Mouse (Mus musculus): ENCODE results near the gene Tmem236. TPM values are rescaled to one million over a fixed set of nuclear protein-coding genes. Genes with fewer than 3 reads are reported as not detected.

Tmem236 gene
- polyA plus RNA-seq, 1 experiment from 2014 or later = 0.18 TPM

DNA sequence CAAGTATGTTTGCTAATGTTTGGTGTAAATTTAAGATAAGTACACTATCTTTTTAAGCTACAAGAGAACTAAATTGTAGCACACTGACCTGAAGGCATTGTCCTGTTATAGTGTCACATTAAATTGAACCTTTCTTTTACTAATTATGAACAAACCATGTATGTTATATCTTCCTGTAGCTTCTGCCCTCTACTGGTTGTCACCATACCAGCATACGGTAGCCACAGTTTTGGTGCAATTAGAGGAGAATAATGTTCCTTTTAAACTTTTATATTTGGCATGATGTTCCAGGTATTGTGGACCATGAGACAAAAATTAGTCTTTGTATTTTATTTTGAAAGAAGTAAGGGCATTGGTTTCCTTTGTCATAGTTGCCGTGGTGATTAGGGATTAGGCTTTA lies 27.4 kb upstream of the Tmem236 start:
- H3K9ac ChIP-seq (ENCODE audit: low read depth, low read length) = no peak overlapping the region
- H3K4me3 ChIP-seq (ENCODE audit: low read depth, low read length) = no peak overlapping the region
- no peaks in the 10 kb centered on the region for H3K9me3 ChIP-seq (replicated peaks; ENCODE audit: control insufficient read depth, low read length)
- peaks cover 14% of the 10 kb centered on the region for H3K36me3 ChIP-seq (ENCODE audit: control insufficient read depth, insufficient read depth)
- 80% methylated on average over 2 of the region's 2 CpGs for WGBS (ENCODE audit: insufficient replicate concordance)
- H3K27ac ChIP-seq (ENCODE audit: low read length) = no peak overlapping the region
- H3K27me3 ChIP-seq (ENCODE audit: control insufficient read depth, insufficient read depth, low read depth, low read length) = no peaks in the 10 kb centered on the region
- H3K4me2 ChIP-seq (ENCODE audit: low read depth, low read length) = no peak overlapping the region
- ATAC-seq (ENCODE audit: low read depth) = no peak
- H3K4me1 ChIP-seq (ENCODE audit: control insufficient read depth, low read depth, low read length) = no peaks in the 10 kb centered on the region

DNA sequence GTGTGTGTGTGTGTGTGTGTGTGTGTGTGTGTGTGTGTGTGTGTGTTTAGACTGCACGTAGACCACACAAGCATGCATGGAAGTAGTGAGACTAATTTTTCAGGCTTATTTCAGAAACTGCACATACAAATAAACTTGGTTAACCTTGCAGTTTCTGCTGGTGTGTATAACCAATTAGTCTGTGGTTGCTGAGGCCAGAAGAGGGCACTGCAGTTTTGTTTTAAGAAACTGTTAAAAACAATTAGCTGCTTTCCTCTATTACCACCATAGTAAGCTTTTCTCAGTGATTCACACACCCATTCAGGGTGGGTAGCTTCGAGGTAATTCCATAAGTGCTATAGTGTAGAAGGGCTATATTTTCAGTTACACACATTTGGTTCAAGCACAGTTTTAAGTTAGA lies 23.5 kb upstream of the Tmem236 start:
- Histone ChIP-seq H3K9me3 (replicated peaks; ENCODE audit: control insufficient read depth, low read length) (no peaks in the 10 kb centered on the region), H3K4me1 (ENCODE audit: control insufficient read depth, low read depth, low read length) (no peaks in the 10 kb centered on the region), H3K4me2 (ENCODE audit: low read depth, low read length) (no peak overlapping the region), H3K36me3 (ENCODE audit: control insufficient read depth, insufficient read depth) (0 out of 2 replicates have a peak, but pooled peaks cover 2% of the 10 kb centered on the region), H3K9ac (ENCODE audit: low read depth, low read length) (no peak overlapping the region), H3K27me3 (ENCODE audit: control insufficient read depth, insufficient read depth, low read depth, low read length) (no peaks in the 10 kb centered on the region), H3K27ac (ENCODE audit: low read length) (no peak overlapping the region), H3K4me3 (ENCODE audit: low read depth, low read length) (no peak overlapping the region)
- ATAC-seq (ENCODE audit: low read depth) = no peak
- 72% methylated on average over 2 of the region's 2 CpGs for WGBS (ENCODE audit: insufficient replicate concordance)

DNA sequence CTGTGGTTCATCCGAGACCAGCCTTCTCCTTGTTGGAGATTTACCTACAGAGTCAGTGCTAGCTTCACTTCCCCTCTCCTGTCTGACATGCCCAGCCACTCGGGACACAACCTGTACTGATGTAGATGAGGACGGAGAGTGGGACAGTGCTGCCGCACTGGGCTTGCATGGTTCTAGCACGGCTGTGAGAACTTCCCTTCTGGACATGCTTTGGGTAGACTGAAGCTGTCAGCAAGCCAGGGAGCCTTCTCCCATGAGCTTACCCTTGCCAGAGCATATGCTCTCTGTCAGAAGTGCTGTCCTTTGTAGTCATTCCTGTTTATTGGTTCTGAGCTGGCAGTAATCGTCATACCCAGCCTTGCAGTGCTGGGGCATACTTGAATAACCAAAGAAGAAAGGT lies 22.5 kb upstream of the Tmem236 start:
- no peak overlapping the region for H3K4me3 ChIP-seq (ENCODE audit: low read depth, low read length)
- no peak overlapping the region for H3K4me2 ChIP-seq (ENCODE audit: low read depth, low read length)
- H3K9me3 ChIP-seq (replicated peaks; ENCODE audit: control insufficient read depth, low read length) = no peaks in the 10 kb centered on the region
- H3K27me3 ChIP-seq (ENCODE audit: control insufficient read depth, insufficient read depth, low read depth, low read length) = no peaks in the 10 kb centered on the region
- H3K4me1 ChIP-seq (ENCODE audit: control insufficient read depth, low read depth, low read length) = no peaks in the 10 kb centered on the region
- H3K27ac ChIP-seq (ENCODE audit: low read length) = no peak overlapping the region
- no peak for ATAC-seq (ENCODE audit: low read depth)
- no peaks in the 10 kb centered on the region for H3K36me3 ChIP-seq (ENCODE audit: control insufficient read depth, insufficient read depth)
- no peak overlapping the region for H3K9ac ChIP-seq (ENCODE audit: low read depth, low read length)
- 77% methylated on average over 6 of the region's 6 CpGs for WGBS (ENCODE audit: insufficient replicate concordance)

DNA sequence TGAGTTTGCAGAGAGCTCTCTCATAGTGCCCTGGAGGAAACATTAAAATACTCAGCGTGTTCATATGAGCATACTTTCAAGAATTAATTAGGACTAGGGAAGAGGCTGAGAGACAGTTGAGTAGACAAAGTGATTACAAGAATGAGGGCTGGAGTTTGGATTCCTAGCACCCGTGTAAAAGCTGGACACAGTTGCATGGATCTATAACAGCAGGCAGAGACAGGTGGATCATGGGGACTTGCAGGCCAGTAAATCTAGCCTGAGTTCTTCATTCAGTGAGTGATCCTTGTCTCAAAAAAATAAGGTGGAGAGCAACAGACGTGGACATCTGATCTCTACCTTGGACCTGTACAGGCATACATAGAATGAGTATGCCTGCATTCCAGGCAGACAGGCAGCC lies 15.3 kb upstream of the Tmem236 start:
- Histone ChIP-seq H3K27ac (ENCODE audit: low read length) (no peak overlapping the region), H3K27me3 (ENCODE audit: control insufficient read depth, insufficient read depth, low read depth, low read length) (no peaks in the 10 kb centered on the region), H3K9me3 (replicated peaks; ENCODE audit: control insufficient read depth, low read length) (no peaks in the 10 kb centered on the region), H3K36me3 (ENCODE audit: control insufficient read depth, insufficient read depth) (no peaks in the 10 kb centered on the region), H3K4me1 (ENCODE audit: control insufficient read depth, low read depth, low read length) (no peaks in the 10 kb centered on the region), H3K4me2 (ENCODE audit: low read depth, low read length) (no peak overlapping the region), H3K4me3 (ENCODE audit: low read depth, low read length) (no peak overlapping the region), H3K9ac (ENCODE audit: low read depth, low read length) (no peak overlapping the region)
- 79% methylated on average over 3 of the region's 3 CpGs for WGBS (ENCODE audit: insufficient replicate concordance)
- ATAC-seq (ENCODE audit: low read depth) = no peak

DNA sequence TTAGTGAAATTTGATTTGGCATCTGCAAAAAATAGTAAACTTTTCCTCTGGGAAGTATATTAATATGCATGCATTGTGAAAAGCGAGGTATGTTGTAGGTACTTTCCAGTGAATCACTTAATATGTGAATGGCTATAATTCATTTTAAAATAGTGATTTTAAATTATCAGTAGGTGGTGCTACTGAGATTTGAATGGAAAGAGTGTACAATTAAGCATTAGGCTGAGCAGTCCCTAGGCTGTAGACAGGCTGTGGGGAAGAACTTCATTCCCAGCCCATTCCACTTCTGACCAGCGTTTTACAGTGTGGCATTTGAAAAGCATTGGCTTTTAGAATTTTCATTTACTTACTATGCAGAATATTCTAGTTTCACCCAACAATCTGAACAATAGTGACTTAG lies 14.6 kb upstream of the Tmem236 start:
- H3K4me3 ChIP-seq (ENCODE audit: low read depth, low read length) = no peak overlapping the region
- WGBS (ENCODE audit: insufficient replicate concordance) = 57% methylated on average over 2 of the region's 2 CpGs
- H3K27me3 ChIP-seq (ENCODE audit: control insufficient read depth, insufficient read depth, low read depth, low read length) = no peaks in the 10 kb centered on the region
- H3K9me3 ChIP-seq (replicated peaks; ENCODE audit: control insufficient read depth, low read length) = no peaks in the 10 kb centered on the region
- no peak overlapping the region for H3K9ac ChIP-seq (ENCODE audit: low read depth, low read length)
- peaks cover under 1% of the 10 kb centered on the region; the same call in 1 of the 2 replicates for H3K4me1 ChIP-seq (ENCODE audit: control insufficient read depth, low read depth, low read length)
- ATAC-seq (ENCODE audit: low read depth) = no peak
- H3K27ac ChIP-seq (ENCODE audit: low read length) = no peak overlapping the region
- no peaks in the 10 kb centered on the region for H3K36me3 ChIP-seq (ENCODE audit: control insufficient read depth, insufficient read depth)
- no peak overlapping the region for H3K4me2 ChIP-seq (ENCODE audit: low read depth, low read length)

DNA sequence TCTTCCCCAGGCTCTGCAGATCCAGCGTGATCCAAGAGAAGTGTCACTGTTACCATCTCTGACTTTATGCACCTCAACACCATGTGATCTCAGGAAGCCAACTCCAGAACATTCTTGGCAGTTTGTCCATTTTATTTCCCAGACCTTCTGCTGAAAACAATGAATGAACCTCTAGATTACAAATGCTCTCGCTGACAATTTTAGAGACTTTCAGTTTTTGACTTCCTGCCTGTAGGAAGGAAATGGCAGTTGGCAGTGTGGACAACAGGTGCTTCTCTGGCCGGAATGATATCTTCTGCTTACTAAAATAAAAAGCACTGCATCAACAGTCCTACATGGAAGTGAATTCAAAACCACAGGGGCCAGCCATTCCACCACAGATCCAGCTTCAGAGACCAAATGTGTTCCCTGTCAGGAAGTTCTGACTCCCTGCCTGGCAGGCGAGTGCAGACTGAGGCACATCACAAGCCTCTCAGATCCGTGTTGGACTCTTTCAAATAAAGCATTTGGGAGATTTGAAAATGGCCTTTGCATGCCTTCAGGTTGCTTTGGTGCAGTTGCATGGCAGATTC lies 9.8 kb upstream of the Tmem236 start:
- peaks cover 4% of the 10 kb centered on the region; the same call in 1 of the 2 replicates for H3K4me1 ChIP-seq (ENCODE audit: control insufficient read depth, low read depth, low read length)
- H3K27ac ChIP-seq (ENCODE audit: low read length) = peak overlapping the region; percentile 35; the same call in 1 of the 2 replicates
- WGBS (ENCODE audit: insufficient replicate concordance) = 30% methylated on average over 5 of the region's 5 CpGs
- H3K4me3 ChIP-seq (ENCODE audit: low read depth, low read length) = no peak overlapping the region
- H3K9ac ChIP-seq (ENCODE audit: low read depth, low read length) = no peak overlapping the region
- no peak overlapping the region for H3K4me2 ChIP-seq (ENCODE audit: low read depth, low read length)
- H3K27me3 ChIP-seq (ENCODE audit: control insufficient read depth, insufficient read depth, low read depth, low read length) = no peaks in the 10 kb centered on the region
- H3K9me3 ChIP-seq (replicated peaks; ENCODE audit: control insufficient read depth, low read length) = no peaks in the 10 kb centered on the region
- 0 out of 2 replicates have a peak, but pooled peaks have one; percentile 19 for ATAC-seq (ENCODE audit: low read depth)
- H3K36me3 ChIP-seq (ENCODE audit: control insufficient read depth, insufficient read depth) = no peaks in the 10 kb centered on the region

DNA sequence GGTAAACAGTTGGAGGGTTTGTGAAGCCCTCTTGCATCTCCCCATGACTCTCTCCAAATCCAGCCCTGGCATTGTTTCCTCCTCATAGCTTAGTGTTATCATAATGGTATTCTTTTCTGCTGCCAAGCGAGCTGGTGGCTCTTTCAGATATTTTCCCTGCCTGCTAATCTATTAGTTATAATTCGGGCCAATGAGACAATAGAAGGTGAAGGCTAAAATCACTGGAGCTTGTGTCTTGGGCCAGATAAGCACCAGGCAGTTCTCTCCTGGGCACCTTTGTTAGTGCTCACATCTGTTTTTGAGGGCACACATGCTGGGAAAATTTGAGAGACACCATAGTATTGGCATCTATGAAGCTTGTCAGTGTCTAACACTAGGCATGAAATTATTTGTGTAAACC lies 9.3 kb upstream of the Tmem236 start:
- Histone ChIP-seq H3K4me2 (ENCODE audit: low read depth, low read length) (no peak overlapping the region), H3K9ac (ENCODE audit: low read depth, low read length) (no peak overlapping the region), H3K27ac (ENCODE audit: low read length) (peak overlapping the region; percentile 35; the same call in 1 of the 2 replicates), H3K4me3 (ENCODE audit: low read depth, low read length) (no peak overlapping the region), H3K9me3 (replicated peaks; ENCODE audit: control insufficient read depth, low read length) (no peaks in the 10 kb centered on the region), H3K4me1 (ENCODE audit: control insufficient read depth, low read depth, low read length) (peaks cover 4% of the 10 kb centered on the region; the same call in 1 of the 2 replicates), H3K27me3 (ENCODE audit: control insufficient read depth, insufficient read depth, low read depth, low read length) (no peaks in the 10 kb centered on the region), H3K36me3 (ENCODE audit: control insufficient read depth, insufficient read depth) (no peaks in the 10 kb centered on the region)
- WGBS (ENCODE audit: insufficient replicate concordance) = 18% methylated on average over 2 of the region's 2 CpGs
- ATAC-seq (ENCODE audit: low read depth) = no peak

DNA sequence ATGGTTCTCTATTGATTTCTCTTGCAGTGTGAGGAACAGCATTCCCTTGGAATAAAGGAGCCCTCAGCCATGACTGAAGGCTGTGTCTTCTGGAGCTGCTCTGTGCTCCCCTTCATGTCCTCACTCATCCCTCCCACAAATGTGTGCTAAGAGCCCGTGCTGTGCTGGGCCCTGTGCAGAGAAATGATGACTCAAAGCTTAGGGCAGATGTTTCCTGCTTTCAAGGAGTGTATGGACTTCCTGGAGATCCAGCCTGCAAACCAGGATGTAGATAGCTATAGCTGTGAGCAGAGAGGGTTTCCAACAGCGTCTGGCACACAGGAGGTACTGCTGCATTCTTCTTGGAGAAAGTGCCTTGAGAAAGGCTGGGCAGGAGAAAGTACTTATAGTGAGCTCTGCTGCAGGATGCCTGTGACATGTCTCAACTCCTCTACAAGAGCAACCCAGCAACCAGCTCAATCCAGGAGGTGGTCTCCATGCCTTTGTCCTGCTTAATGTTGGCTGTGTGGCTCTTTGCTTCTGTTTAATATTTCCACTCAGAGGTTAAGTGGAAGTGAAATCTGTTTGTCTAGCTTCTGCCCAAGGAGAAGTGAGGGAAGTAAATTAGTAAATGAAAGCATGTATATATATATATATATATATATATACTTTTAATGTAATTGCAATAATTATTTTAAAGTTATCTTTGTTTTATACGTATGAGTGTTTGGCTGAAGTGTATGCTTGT lies 8.5 kb upstream of the Tmem236 start:
- no peaks in the 10 kb centered on the region for H3K36me3 ChIP-seq (ENCODE audit: control insufficient read depth, insufficient read depth)
- H3K4me3 ChIP-seq (ENCODE audit: low read depth, low read length) = no peak overlapping the region
- no peaks in the 10 kb centered on the region for H3K27me3 ChIP-seq (ENCODE audit: control insufficient read depth, insufficient read depth, low read depth, low read length)
- no peak overlapping the region for H3K4me2 ChIP-seq (ENCODE audit: low read depth, low read length)
- H3K27ac ChIP-seq (ENCODE audit: low read length) = no peak overlapping the region
- peak; percentile 71 for ATAC-seq (ENCODE audit: low read depth)
- no peak overlapping the region for H3K9ac ChIP-seq (ENCODE audit: low read depth, low read length)
- 31% methylated on average over 3 of the region's 3 CpGs for WGBS (ENCODE audit: insufficient replicate concordance)
- no peaks in the 10 kb centered on the region for H3K9me3 ChIP-seq (replicated peaks; ENCODE audit: control insufficient read depth, low read length)
- H3K4me1 ChIP-seq (ENCODE audit: control insufficient read depth, low read depth, low read length) = peaks cover 4% of the 10 kb centered on the region; the same call in 1 of the 2 replicates

DNA sequence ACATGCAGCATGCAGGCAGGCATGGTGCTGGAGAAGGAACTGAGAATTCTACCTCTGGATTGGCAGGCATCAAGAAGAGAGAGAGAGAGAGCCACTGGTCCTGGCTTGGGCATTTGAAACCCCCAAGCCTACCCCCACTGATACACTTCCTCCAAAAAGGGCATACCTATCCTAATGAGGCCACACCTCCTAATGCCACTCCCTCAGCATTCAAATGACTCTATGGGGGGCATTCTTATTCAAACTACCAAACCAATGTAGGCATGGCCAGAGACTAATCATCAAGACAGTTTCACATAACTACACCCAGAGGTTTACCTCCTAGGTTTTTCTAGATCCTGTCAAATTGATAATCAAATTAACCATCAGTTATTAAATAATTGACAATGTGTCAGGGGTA lies 6.6 kb upstream of the Tmem236 start:
- ATAC-seq (ENCODE audit: low read depth) = no peak
- H3K9me3 ChIP-seq (replicated peaks; ENCODE audit: control insufficient read depth, low read length) = no peaks in the 10 kb centered on the region
- H3K27ac ChIP-seq (ENCODE audit: low read length) = no peak overlapping the region
- no peak overlapping the region for H3K9ac ChIP-seq (ENCODE audit: low read depth, low read length)
- H3K27me3 ChIP-seq (ENCODE audit: control insufficient read depth, insufficient read depth, low read depth, low read length) = no peaks in the 10 kb centered on the region
- H3K4me1 ChIP-seq (ENCODE audit: control insufficient read depth, low read depth, low read length) = peaks cover 4% of the 10 kb centered on the region; the same call in 1 of the 2 replicates
- H3K36me3 ChIP-seq (ENCODE audit: control insufficient read depth, insufficient read depth) = no peaks in the 10 kb centered on the region
- no peak overlapping the region for H3K4me3 ChIP-seq (ENCODE audit: low read depth, low read length)
- H3K4me2 ChIP-seq (ENCODE audit: low read depth, low read length) = no peak overlapping the region

Data from liver, embryonic 16.5 days (tissue).